Mouse (Mus musculus): ENCODE results near the gene Brsk1.

GRCm38 (mm10) chr7:4743354-4743753 is 53.0 kb downstream of the Brsk1 start:
- TF ChIP-seq GATA1 (IDR thresholded peaks at IDR 0.05; ENCODE audit: low read length) (peak; percentile 74), TAL1 (IDR thresholded peaks at IDR 0.05; ENCODE audit: low read length) (peak; percentile 77)

All from erythroblast, embryonic 14.5 days (primary cell).